Mouse (Mus musculus): ENCODE measurements around the gene Hoxb6. TPM values are rescaled to one million over a fixed set of nuclear protein-coding genes. Genes with fewer than 3 reads are reported as not detected.

The Hoxb6 gene
- polyA plus RNA-seq, 1 experiment from 2014 or later: 1.9 TPM

DNA sequence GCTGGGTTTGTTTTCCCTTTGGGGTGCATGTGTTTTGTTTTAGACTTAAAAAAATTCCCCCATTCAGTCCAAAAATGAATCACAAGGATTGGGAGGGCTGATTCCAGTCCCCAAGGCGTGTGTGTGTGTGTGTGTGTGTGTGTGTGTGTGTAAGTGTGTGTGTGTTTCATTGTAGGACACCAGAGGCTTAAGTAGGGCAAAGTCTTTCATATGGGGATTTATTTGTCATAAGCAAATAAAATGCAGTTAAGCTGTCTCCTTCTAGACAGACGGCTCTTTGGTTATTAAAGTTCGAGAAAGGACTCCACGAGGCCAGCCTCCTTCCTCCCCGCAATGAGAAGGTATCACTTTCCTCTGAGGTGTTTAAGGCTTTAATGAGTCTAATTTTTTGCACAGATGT is 29.6 kb downstream of the Hoxb6 start:
- Histone ChIP-seq H3K9me3 (ENCODE audit: control insufficient read depth, low read length) (no peaks in the 10 kb centered on the region), H3K4me2 (peak overlapping the region; percentile 52), H3K4me1 (replicated peaks; ENCODE audit: control insufficient read depth, insufficient read depth, low read length) (peaks cover 4% of the 10 kb centered on the region; the same call in 1 of the 2 replicates), H3K27ac (ENCODE audit: low read depth, low read length) (peak overlapping the region; percentile 24; the same call in 1 of the 2 replicates), H3K36me3 (ENCODE audit: control insufficient read depth, insufficient read depth, low read length) (no peaks in the 10 kb centered on the region), H3K9ac (ENCODE audit: low read depth, low read length) (peak overlapping the region; percentile 37; the same call in 1 of the 2 replicates), H3K4me3 (ENCODE audit: low read depth, low read length) (0 out of 2 replicates have a peak overlapping the region, but pooled peaks have one; percentile 5), H3K27me3 (replicated peaks; ENCODE audit: control insufficient read depth, insufficient read depth, low read length) (peaks cover 96% of the 10 kb centered on the region)
- WGBS: 45% methylated on average over 5 of the region's 5 CpGs
- DNase-seq (ENCODE audit: low spot score) (no peak), ATAC-seq (replicated peaks; ENCODE audit: low FRiP score) (no peak)

DNA sequence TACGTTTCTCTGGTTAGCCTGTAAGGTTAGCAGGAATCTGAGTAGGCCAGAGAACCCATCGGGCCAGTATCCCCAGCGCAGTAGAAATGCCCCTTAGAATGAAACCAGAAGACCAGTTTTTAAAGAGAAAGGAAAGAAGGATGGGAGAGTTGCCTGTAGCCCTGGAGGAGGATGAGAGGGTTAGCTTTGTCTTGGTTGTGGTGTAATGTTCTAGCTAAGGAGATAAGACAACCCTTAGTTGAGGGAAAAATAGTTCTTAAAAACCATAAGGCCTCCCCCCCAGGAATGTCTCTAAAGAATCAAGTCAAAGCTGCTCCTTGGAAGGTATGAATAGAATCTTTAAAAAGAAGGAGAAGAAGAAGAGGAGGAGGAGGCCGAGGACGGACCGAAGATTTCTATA is 30.5 kb downstream of the Hoxb6 start:
- peak overlapping the region; percentile 36; the same call in 1 of the 2 replicates for H3K27ac ChIP-seq (ENCODE audit: low read depth, low read length)
- ATAC-seq (replicated peaks; ENCODE audit: low FRiP score) (no peak), DNase-seq (ENCODE audit: low spot score) (no peak)
- 30% methylated on average over 6 of the region's 6 CpGs for WGBS
- H3K4me2 ChIP-seq: peak overlapping the region; percentile 52
- H3K4me1 ChIP-seq (replicated peaks; ENCODE audit: control insufficient read depth, insufficient read depth, low read length): peaks cover 4% of the 10 kb centered on the region; the same call in 1 of the 2 replicates
- no peaks in the 10 kb centered on the region for H3K36me3 ChIP-seq (ENCODE audit: control insufficient read depth, insufficient read depth, low read length)
- H3K9ac ChIP-seq (ENCODE audit: low read depth, low read length): 0 out of 2 replicates have a peak overlapping the region, but pooled peaks have one; percentile 41
- H3K27me3 ChIP-seq (replicated peaks; ENCODE audit: control insufficient read depth, insufficient read depth, low read length): peaks cover 96% of the 10 kb centered on the region
- 0 out of 2 replicates have a peak overlapping the region, but pooled peaks have one; percentile 11 for H3K4me3 ChIP-seq (ENCODE audit: low read depth, low read length)
- H3K9me3 ChIP-seq (ENCODE audit: control insufficient read depth, low read length): no peaks in the 10 kb centered on the region

GRCm38 (mm10) chr11:96323154-96323553 is 30.9 kb downstream of the Hoxb6 start, which contains the start of gene Hoxb3:
TSS of gene Hoxb3 (plus strand) at chr11:96323326.
- no peaks in the 10 kb centered on the region for H3K9me3 ChIP-seq (ENCODE audit: control insufficient read depth, low read length)
- peak within 1 kb of the TSS; percentile 36 for H3K27ac ChIP-seq (ENCODE audit: low read depth, low read length)
- H3K4me3 ChIP-seq (ENCODE audit: low read depth, low read length): peak within 1 kb of the TSS; percentile 27
- peak within 1 kb of the TSS; percentile 52 for H3K4me2 ChIP-seq
- ATAC-seq (replicated peaks; ENCODE audit: low FRiP score) (no peak), DNase-seq (ENCODE audit: low spot score) (no peak)
- no peaks in the 10 kb centered on the region for H3K36me3 ChIP-seq (ENCODE audit: control insufficient read depth, insufficient read depth, low read length)
- H3K9ac ChIP-seq (ENCODE audit: low read depth, low read length): peak within 1 kb of the TSS; percentile 52; the same call in 1 of the 2 replicates
- H3K4me1 ChIP-seq (replicated peaks; ENCODE audit: control insufficient read depth, insufficient read depth, low read length): peaks cover 4% of the 10 kb centered on the region; the same call in 1 of the 2 replicates
- H3K27me3 ChIP-seq (replicated peaks; ENCODE audit: control insufficient read depth, insufficient read depth, low read length): peaks cover 96% of the 10 kb centered on the region
- WGBS: 39% methylated on average over 10 of the region's 10 CpGs

- no peaks in the 10 kb centered on the region for H3K36me3 ChIP-seq (ENCODE audit: control insufficient read depth, insufficient read depth, low read length)
- H3K9me3 ChIP-seq (ENCODE audit: control insufficient read depth, low read length): no peaks in the 10 kb centered on the region
- DNase-seq (ENCODE audit: low spot score): no peak
- H3K27ac ChIP-seq (ENCODE audit: low read depth, low read length): peak overlapping the region; percentile 55; the same call in 1 of the 2 replicates
- ATAC-seq (replicated peaks; ENCODE audit: low FRiP score): no peak
- WGBS: 10% methylated on average over 5 of the region's 5 CpGs
- H3K27me3 ChIP-seq (replicated peaks; ENCODE audit: control insufficient read depth, insufficient read depth, low read length): peaks cover 96% of the 10 kb centered on the region
- H3K4me1 ChIP-seq (replicated peaks; ENCODE audit: control insufficient read depth, insufficient read depth, low read length): peaks cover 4% of the 10 kb centered on the region; the same call in 1 of the 2 replicates
- H3K4me3 ChIP-seq (ENCODE audit: low read depth, low read length): peak overlapping the region; percentile 27
- H3K4me2 ChIP-seq: peak overlapping the region; percentile 52
- peak overlapping the region; percentile 52; the same call in 1 of the 2 replicates for H3K9ac ChIP-seq (ENCODE audit: low read depth, low read length)
These were observed 31.8 kb downstream of the Hoxb6 start for GRCm38 (mm10) chr11:96324125-96324524.

DNA sequence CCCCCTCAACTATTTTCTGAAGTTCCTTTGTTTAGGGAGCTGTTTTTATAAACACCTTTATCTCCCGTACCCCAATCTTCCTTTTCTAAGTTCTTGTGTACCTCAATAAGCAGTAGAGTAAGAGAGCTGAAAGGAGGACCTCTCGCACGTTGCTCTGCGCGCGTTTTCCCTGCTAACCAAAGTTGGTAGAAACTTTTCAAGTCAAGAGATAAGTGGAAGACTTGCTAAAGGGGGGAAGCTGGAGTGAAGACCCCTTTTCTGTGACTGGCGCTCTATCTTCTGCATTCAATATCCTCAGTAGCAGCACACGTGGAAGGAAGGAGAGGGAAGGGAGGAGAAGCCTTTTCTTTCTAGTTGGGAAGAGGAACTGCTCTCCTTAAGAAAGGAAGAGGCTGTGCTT is 32.7 kb downstream of the Hoxb6 start:
- Histone ChIP-seq H3K4me2 (peak overlapping the region; percentile 52), H3K9ac (ENCODE audit: low read depth, low read length) (peak overlapping the region; percentile 52), H3K9me3 (ENCODE audit: control insufficient read depth, low read length) (no peaks in the 10 kb centered on the region), H3K27me3 (replicated peaks; ENCODE audit: control insufficient read depth, insufficient read depth, low read length) (peaks cover 96% of the 10 kb centered on the region), H3K27ac (ENCODE audit: low read depth, low read length) (peak overlapping the region; percentile 55), H3K4me3 (ENCODE audit: low read depth, low read length) (peak overlapping the region; percentile 22; the same call in 1 of the 2 replicates), H3K4me1 (replicated peaks; ENCODE audit: control insufficient read depth, insufficient read depth, low read length) (peaks cover 4% of the 10 kb centered on the region; the same call in 1 of the 2 replicates), H3K36me3 (ENCODE audit: control insufficient read depth, insufficient read depth, low read length) (no peaks in the 10 kb centered on the region)
- WGBS: 12% methylated on average over 8 of the region's 8 CpGs
- ATAC-seq (replicated peaks; ENCODE audit: low FRiP score) (no peak), DNase-seq (ENCODE audit: low spot score) (no peak)

- peak overlapping the region; percentile 52 for H3K9ac ChIP-seq (ENCODE audit: low read depth, low read length)
- peak overlapping the region; percentile 22 for H3K4me3 ChIP-seq (ENCODE audit: low read depth, low read length)
- H3K27ac ChIP-seq (ENCODE audit: low read depth, low read length): peak overlapping the region; percentile 10
- no peaks in the 10 kb centered on the region for H3K9me3 ChIP-seq (ENCODE audit: control insufficient read depth, low read length)
- DNase-seq (ENCODE audit: low spot score): no peak
- peaks cover 97% of the 10 kb centered on the region for H3K27me3 ChIP-seq (replicated peaks; ENCODE audit: control insufficient read depth, insufficient read depth, low read length)
- no peaks in the 10 kb centered on the region for H3K36me3 ChIP-seq (ENCODE audit: control insufficient read depth, insufficient read depth, low read length)
- peak overlapping the region; percentile 52 for H3K4me2 ChIP-seq
- 30% methylated on average over 22 of the region's 22 CpGs for WGBS
- peaks cover 4% of the 10 kb centered on the region; the same call in 1 of the 2 replicates for H3K4me1 ChIP-seq (replicated peaks; ENCODE audit: control insufficient read depth, insufficient read depth, low read length)
- no peak for ATAC-seq (replicated peaks; ENCODE audit: low FRiP score)
These were observed 33.5 kb downstream of the Hoxb6 start for GRCm38 (mm10) chr11:96325747-96326212.

DNA sequence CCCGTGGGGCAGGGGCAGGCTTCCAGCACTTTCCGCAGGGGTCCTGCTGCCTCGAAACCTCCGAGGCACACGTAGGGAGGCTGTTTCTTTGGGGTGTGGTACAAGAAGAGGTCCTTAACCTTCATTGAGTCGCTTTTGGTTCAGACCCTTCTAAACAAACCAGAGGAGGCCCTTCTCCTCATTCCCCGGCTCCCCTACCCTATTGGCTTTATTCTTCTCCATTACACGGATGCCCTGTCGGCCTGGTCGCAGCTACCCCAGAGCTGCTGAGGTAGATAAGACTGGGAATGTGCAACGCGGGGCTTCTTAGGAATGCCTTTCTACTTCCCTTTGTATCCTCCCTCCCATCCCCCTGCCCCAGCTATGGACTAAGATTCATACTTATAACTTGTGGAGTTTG is 34.4 kb downstream of the Hoxb6 start:
- Histone ChIP-seq H3K27me3 (replicated peaks; ENCODE audit: control insufficient read depth, insufficient read depth, low read length) (peaks cover 98% of the 10 kb centered on the region), H3K9ac (ENCODE audit: low read depth, low read length) (peak overlapping the region; percentile 44; the same call in 1 of the 2 replicates), H3K4me2 (peak overlapping the region; percentile 52), H3K36me3 (ENCODE audit: control insufficient read depth, insufficient read depth, low read length) (no peaks in the 10 kb centered on the region), H3K4me1 (replicated peaks; ENCODE audit: control insufficient read depth, insufficient read depth, low read length) (peaks cover 4% of the 10 kb centered on the region; the same call in 1 of the 2 replicates), H3K9me3 (ENCODE audit: control insufficient read depth, low read length) (no peaks in the 10 kb centered on the region), H3K27ac (ENCODE audit: low read depth, low read length) (peak overlapping the region; percentile 60; the same call in 1 of the 2 replicates), H3K4me3 (ENCODE audit: low read depth, low read length) (no peak overlapping the region; the same call in 1 of the 2 replicates)
- ATAC-seq (replicated peaks; ENCODE audit: low FRiP score): no peak
- WGBS: 18% methylated on average over 12 of the region's 12 CpGs
- DNase-seq (ENCODE audit: low spot score): no peak

GRCm38 (mm10) chr11:96327122-96327521 is 34.8 kb downstream of the Hoxb6 start:
- no peak overlapping the region for H3K27ac ChIP-seq (ENCODE audit: low read depth, low read length)
- no peaks in the 10 kb centered on the region for H3K36me3 ChIP-seq (ENCODE audit: control insufficient read depth, insufficient read depth, low read length)

More at GRCm38 (mm10) chr11:96327122-96327521, 34.8 kb downstream of the Hoxb6 start:
- Histone ChIP-seq H3K4me2 (peak overlapping the region; percentile 52), H3K27me3 (replicated peaks; ENCODE audit: control insufficient read depth, insufficient read depth, low read length) (peaks cover 98% of the 10 kb centered on the region), H3K9me3 (ENCODE audit: control insufficient read depth, low read length) (no peaks in the 10 kb centered on the region), H3K4me1 (replicated peaks; ENCODE audit: control insufficient read depth, insufficient read depth, low read length) (peaks cover 4% of the 10 kb centered on the region; the same call in 1 of the 2 replicates), H3K4me3 (ENCODE audit: low read depth, low read length) (no peak overlapping the region), H3K9ac (ENCODE audit: low read depth, low read length) (no peak overlapping the region)
- 25% methylated on average over 7 of the region's 7 CpGs for WGBS
- no peak for DNase-seq (ENCODE audit: low spot score)
- no peak for ATAC-seq (replicated peaks; ENCODE audit: low FRiP score)

All from liver, embryonic 11.5 days (tissue).